In genomic region chr3:35403952-35404351, GRCm38 (mm10) we compare ENCODE assay signal across 19 mouse cellular contexts.
DNase-seq lines count a peak whose midpoint lies in the region; ATAC-seq and TF ChIP-seq lines count a peak whose summit lies in the region.
"Had no signal": no experiment of that assay in that cellular context is flagged by ENCODE, and none has a peak within 500 bp of the region (broad histone marks: within the 10 kb centered on the region; RNA-seq: fewer than 3 reads in every experiment).

No protein-coding gene starts in this region.

- no peak overlapping the region for H3K9ac ChIP-seq in forebrain, embryonic 15.5 days (replicated peaks)
- no peak overlapping the region for H3K9ac ChIP-seq in midbrain, embryonic 12.5 days (replicated peaks)
- H3K9ac ChIP-seq: limb, embryonic 13.5 days; liver, embryonic 15.5 days had no signal

- no peaks in the 10 kb centered on the region for H3K27me3 ChIP-seq in forebrain, embryonic 15.5 days
- no peaks in the 10 kb centered on the region for H3K27me3 ChIP-seq in midbrain, embryonic 12.5 days
- H3K27me3 ChIP-seq: limb, embryonic 13.5 days; liver, embryonic 15.5 days had no signal

- no peak for ATAC-seq in forebrain, embryonic 15.5 days (replicated peaks)
- peak; percentile 57; the same call in 1 of the 2 replicates for ATAC-seq in midbrain, embryonic 12.5 days (ENCODE audit: low FRiP score, low read depth)
- ATAC-seq in frontal cortex, adult (ENCODE audit: low TSS enrichment), result no peak
- ATAC-seq: activated CD4-positive, CD25-positive, alpha-beta regulatory T cell, adult 4 months; intestine, postnatal 0 days; lung, postnatal 0 days had no signal

- H3K9me3 ChIP-seq in forebrain, embryonic 15.5 days, result no peaks in the 10 kb centered on the region
- no peaks in the 10 kb centered on the region for H3K9me3 ChIP-seq in midbrain, embryonic 12.5 days
- H3K9me3 ChIP-seq: limb, embryonic 13.5 days; liver, embryonic 15.5 days had no signal

- no peak overlapping the region for H3K4me3 ChIP-seq in layer of hippocampus, adult 2 months
- no peak overlapping the region for H3K4me3 ChIP-seq in forebrain, embryonic 15.5 days
- H3K4me3 ChIP-seq in midbrain, embryonic 12.5 days, result no peak overlapping the region
- H3K4me3 ChIP-seq: limb, embryonic 13.5 days; liver, embryonic 15.5 days had no signal

- no peak for DNase-seq in layer of hippocampus, adult 2 months (ENCODE audit: low spot score in 2 of 2)
- no peak for DNase-seq in layer of hippocampus, postnatal 36 days
- peak; percentile 15 for DNase-seq in embryo, embryonic 9.5 days (ENCODE audit: extremely low spot score)
- no peak for DNase-seq in MN1 (ENCODE audit: low spot score)
- DNase-seq in gastrocnemius, adult 8-10 months (ENCODE audit: low spot score in 2 of 2), result no peak
- DNase-seq: adrenal gland, postnatal 14 days; B cell, adult 2 months; gastrocnemius, postnatal 36 days; right cerebral cortex, postnatal 25 days had no signal

- peak overlapping the region; percentile 81; the same call in 1 of the 2 replicates for H3K27ac ChIP-seq in layer of hippocampus, adult 2 months
- peak overlapping the region; percentile 80; the same call in 1 of the 2 replicates for H3K27ac ChIP-seq in forebrain, embryonic 15.5 days (replicated peaks)
- peak overlapping the region; percentile 89 for H3K27ac ChIP-seq in midbrain, embryonic 12.5 days (replicated peaks)
- H3K27ac ChIP-seq: kidney, postnatal 0 days; limb, embryonic 13.5 days; liver, embryonic 15.5 days; stomach, postnatal 0 days had no signal

- H3K4me1 ChIP-seq in forebrain, embryonic 15.5 days, result peaks cover 25% of the 10 kb centered on the region
- H3K4me1 ChIP-seq in midbrain, embryonic 12.5 days, result peaks cover 28% of the 10 kb centered on the region
- H3K4me1 ChIP-seq: liver, embryonic 15.5 days had no signal

- no peaks in the 10 kb centered on the region for H3K36me3 ChIP-seq in forebrain, embryonic 15.5 days
- no peaks in the 10 kb centered on the region for H3K36me3 ChIP-seq in midbrain, embryonic 12.5 days
- H3K36me3 ChIP-seq: limb, embryonic 13.5 days; liver, embryonic 15.5 days had no signal

- H3K4me2 ChIP-seq in forebrain, embryonic 15.5 days (replicated peaks), result no peak overlapping the region
- H3K4me2 ChIP-seq in midbrain, embryonic 12.5 days (replicated peaks), result 0 out of 2 replicates have a peak overlapping the region, but pooled peaks have one; percentile 25
- H3K4me2 ChIP-seq: limb, embryonic 13.5 days; liver, embryonic 15.5 days had no signal

- 35% methylated on average over 5 of the region's 5 CpGs for WGBS in forebrain, embryonic 15.5 days
- WGBS in midbrain, embryonic 12.5 days, result 42% methylated on average over 5 of the region's 5 CpGs

- no peak for TF ChIP-seq CTCF in layer of hippocampus, adult 2 months (conservative IDR thresholded peaks at IDR 0.05)
